Mouse (Mus musculus) skeletal muscle tissue, adult 2 months (tissue): ENCODE measurements around the gene Cyp2a22.
"Not testable (repeated sequence)": the region's sequence is repeated elsewhere in the genome, so short reads cannot be mapped to it uniquely, and the experiment has no call there.

Experiments
- DNase-seq: peaks from one replicate; pipeline ENCODE4 v3.0.0-alpha.2; 2012; ENCODE audit warnings: low read depth, low spot score

Gene Cyp2a22

DNA sequence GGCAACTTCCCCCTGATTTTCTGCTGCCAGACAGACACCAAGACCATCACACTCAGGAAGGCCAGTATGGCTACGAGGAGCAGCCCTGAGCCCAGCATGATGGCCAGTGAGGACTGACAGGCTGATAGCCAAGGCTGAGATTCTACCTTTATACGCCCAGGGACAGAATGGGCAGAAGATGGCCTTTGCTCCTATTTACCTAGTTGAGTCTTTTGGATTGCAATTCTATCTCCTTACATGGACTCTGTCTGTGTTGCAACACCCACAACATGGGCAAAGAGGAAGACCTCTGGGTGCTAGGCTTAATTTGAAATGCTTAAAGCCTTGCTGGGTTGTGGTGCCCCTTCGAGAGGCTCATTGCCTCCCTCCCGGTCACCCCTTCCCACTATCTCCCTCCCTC is at the start of gene Cyp2a22:
Cyp2a22 (minus strand) TSS at position 123 of the 400 bp plus-strand sequence.
- DNase-seq = no peak

DNA sequence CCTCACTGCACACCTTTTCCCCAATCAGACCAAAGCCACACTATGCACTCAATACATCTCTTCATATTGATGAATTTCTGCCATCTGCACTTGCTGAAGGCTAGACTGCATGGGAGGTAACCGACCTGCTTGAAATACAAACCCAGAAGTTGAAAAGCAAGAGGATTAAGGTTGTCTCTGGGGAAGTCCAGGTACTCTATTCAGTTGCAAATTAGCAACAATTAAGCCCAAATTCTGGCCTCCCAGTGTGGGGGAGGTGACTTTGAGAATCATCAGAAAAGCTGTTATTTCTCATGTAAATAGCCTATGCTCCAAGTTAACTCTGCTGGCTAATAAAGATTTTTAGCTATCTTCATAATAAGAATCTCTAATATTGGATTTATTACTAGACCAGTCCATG is 44.0 kb upstream of the Cyp2a22 start:
- not testable (repeated sequence) for DNase-seq

DNA sequence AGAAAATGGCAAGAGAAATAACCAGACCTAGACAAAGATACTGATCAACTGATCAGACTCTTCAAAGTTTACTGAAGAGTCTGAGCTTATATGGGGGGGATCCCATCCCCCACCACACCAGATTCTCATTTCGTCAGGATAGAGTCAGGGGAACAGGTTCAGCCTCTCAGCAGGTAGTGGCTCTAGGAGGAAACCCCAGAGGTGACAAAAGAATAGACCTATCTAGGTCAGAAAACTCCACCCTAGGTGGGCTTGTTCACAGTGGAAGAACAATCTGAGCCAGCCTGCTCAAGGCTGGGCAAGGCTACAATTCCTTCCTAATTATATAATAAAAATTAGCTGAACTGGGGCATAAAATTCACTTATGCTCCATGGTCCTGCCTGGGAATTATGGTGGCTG is 43.4 kb upstream of the Cyp2a22 start:
- no peak for DNase-seq

DNA sequence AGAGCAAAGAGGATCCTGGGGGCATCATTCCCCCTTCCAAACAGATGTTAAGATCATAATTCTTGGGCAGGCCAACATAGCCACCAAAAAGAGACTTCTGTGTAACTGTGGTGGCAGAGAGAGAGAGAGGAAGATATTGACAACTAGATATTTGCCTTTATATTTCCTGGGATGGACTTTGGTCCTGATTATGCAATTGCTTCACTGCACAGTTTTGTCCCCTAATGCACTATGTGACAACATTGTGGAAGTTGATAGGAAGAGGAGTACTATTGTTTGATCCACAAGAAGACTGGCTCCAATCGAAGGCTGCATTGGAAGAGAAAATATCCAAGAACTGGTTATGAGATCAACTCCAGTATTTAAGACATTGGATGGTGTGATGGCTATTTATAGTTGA is 42.8 kb upstream of the Cyp2a22 start:
- DNase-seq = not testable (repeated sequence)

DNA sequence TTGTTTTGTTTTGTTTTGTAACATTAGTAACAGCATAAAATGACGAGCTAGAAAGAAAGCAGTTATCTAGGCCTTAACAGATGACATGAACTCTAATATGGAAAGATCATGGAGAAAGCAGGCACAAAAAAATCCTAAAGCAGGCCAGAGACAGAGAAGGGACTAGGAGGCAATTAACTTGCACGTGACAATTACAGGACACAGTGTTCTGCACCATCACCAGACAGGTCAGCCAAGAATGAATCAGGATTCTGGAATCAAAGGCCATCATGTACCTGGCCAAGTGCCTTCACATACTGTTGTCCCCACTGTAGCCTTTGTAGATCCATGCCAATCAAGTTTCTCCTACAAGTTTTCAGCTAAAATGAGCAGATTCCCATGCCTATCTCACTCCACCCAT is 42.3 kb upstream of the Cyp2a22 start:
- DNase-seq = peak; percentile 5

DNA sequence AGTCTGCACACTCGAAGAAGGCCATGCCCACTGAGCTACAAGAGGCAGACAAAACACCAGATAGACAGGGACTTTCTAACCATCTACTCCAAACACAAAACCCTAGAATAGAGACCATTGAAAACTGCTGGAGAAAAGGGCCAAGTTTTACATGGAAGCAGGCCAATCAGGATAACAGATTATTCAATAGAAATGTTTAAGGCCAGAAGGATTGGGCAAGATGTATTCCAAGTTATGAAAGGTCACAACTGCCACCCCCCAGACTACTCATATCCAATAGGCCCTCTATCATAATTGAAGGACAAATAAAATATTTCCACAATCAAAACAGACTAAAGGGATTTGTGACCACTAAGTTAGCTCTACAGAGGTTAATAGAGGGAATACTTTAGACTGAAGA is 23.2 kb upstream of the Cyp2a22 start:
- DNase-seq = not testable (repeated sequence)

DNA sequence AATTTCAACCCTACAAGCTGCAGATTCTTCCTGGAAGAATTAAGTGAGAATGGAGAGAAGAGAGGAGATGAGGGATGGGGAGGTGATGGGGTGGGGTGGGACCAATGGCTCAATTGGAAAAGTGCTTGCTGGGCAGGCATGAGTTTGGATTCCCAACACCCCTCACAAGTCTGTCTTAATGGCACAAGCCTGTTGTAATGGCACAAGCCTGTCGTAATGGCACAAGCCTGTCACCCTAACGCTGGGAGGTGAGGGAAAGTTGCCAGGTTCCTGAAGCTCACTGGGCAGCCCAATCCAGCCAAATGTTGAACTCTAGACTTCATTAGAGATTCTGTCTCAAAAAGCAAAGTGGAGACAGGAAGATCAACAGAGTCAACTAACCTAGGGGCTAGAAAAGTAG is 14.1 kb upstream of the Cyp2a22 start:
- not testable (repeated sequence) for DNase-seq

DNA sequence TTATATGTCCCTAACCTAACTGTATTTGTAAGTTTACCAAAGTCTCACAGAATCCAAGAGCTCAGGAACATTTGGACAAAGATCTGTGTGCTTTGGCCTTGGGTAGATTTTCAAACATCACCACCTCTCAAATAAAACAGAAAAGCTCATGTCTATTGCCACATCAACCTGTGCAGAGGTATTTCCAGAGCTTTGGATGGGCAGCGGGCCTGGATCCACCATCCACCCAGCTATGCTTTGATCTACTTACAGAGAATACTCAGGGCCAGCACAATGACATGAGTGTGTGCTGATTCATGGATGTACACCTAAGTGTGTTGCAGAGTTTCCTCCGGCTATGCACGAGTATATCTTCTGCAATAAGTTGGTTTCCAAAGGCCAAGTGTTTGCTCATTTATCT is 13.5 kb upstream of the Cyp2a22 start:
- DNase-seq = not testable (repeated sequence)

DNA sequence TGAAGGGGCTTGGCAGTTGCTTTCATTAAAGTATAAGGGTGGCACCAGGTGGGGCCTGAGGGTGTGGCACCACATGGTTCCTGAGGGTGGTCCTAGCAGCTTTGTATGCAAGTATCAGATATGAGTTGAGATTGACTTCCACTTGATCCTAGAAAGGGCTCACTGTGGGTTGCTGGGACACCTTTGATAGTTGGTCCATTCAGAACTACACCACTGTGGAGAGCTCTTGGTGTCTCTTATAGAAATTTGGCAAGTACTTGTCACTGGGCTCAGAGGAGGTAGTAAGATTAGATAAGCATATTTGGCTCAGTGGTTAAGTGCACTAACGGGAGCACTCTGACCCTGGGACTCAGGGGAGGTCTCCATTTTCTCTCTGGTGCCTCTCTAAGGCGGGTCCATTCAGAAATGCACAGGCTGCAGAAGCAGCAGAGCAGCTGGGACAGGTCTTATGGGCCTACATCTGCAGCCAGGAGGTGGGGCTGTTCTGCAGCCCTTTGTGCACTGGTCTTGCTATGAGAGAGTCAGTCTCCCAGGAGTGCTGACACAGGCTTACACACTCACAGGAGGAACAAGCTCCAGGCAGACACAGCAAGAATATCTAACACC is 2.2 kb upstream of the Cyp2a22 start:
- not testable (repeated sequence) for DNase-seq

DNA sequence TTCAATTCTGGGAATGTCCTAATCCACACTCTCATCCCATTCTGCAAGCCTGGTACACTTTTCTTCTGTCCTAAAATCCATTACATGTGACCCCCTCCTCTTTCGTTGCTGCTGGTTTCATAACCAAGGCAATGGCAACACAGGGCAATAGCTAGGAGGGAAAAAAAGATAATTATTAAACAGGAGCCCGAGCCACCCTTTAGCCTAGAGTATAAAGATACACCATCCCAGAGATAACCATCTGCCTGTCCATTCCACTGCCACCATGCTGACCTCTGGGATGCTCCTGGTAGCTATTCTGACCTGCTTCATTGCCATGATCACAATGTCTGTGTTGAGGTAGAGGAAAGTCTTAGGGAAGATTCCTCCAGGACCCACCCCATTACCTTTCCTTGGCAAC is 22.1 kb downstream of the Cyp2a22 start:
- not testable (repeated sequence) for DNase-seq
